Mouse (Mus musculus) hindbrain, embryonic 10.5 days (tissue): ENCODE data around the gene Zmiz1. TPM values are rescaled to one million over a fixed set of nuclear protein-coding genes. Genes with fewer than 3 reads are reported as not detected.

Source experiments
- DNase-seq: peaks from one replicate; pipeline ENCODE4 v3.0.0-alpha.2; 2017; ENCODE audit warnings: low spot score
- H3K27ac ChIP-seq: fragments of 300-500 bp; sonication (generic); 2 replicates; pipeline ENCODE4 v1.5.1; 2016; ENCODE audit warnings: mild to moderate bottlenecking, moderate library complexity
- H3K27me3 ChIP-seq: fragments of 300-500 bp; sonication (generic); 2 replicates; pipeline ENCODE4 v1.6.1; 2016; ENCODE audit warnings: mild to moderate bottlenecking; ENCODE audit not compliant: poor library complexity, insufficient read depth, severe bottlenecking
- H3K36me3 ChIP-seq: fragments of 300-500 bp; sonication (generic); 2 replicates; pipeline ENCODE4 v1.6.1; 2016; ENCODE audit warnings: mild to moderate bottlenecking, moderate library complexity
- H3K4me1 ChIP-seq: fragments of 300-500 bp; sonication (generic); replicated peaks from 2 replicates; pipeline ENCODE4 v1.6.1; 2016; ENCODE audit warnings: mild to moderate bottlenecking
- H3K4me3 ChIP-seq: fragments of 300-500 bp; sonication (generic); 2 replicates; pipeline ENCODE4 v1.5.1; 2016; ENCODE audit warnings: mild to moderate bottlenecking, moderate library complexity
- H3K9me3 ChIP-seq: fragments of 300-500 bp; sonication (generic); 2 replicates; pipeline ENCODE4 v1.6.1; 2016; ENCODE audit warnings: mild to moderate bottlenecking, moderate library complexity
- WGBS: fragments of 180-500 bp; shearing (Covaris S2); methylation state at CpG from one replicate; pipeline ENCODE4 v1.1.7; 2016; 5-methylcytosine and 5-hydroxymethylcytosine counted together
- polyA plus RNA-seq: library from polyadenylated mRNA; unstranded; fragments of >200 nt; fragmentation: Nextera tagmentation; extraction: Ambion mirVana; gene quantifications from 2 replicates; pipeline ENCODE4 v1.2.1, GENCODE M21; 2016

The Zmiz1 gene
- polyA plus RNA-seq, 1 experiment from 2014 or later, result 60.1 TPM

GRCm38 (mm10) chr14:25592522-25592921 lies 133.5 kb downstream of the Zmiz1 start:
- Histone ChIP-seq H3K27me3 (no peaks in the 10 kb centered on the region), H3K9me3 (no peaks in the 10 kb centered on the region), H3K4me1 (peaks cover 71% of the 10 kb centered on the region), H3K27ac (no peak overlapping the region), H3K4me3 (no peak overlapping the region), H3K36me3 (peaks cover 83% of the 10 kb centered on the region)
- DNase-seq, result no peak
- 67% methylated on average over 6 of the region's 6 CpGs for WGBS

DNA sequence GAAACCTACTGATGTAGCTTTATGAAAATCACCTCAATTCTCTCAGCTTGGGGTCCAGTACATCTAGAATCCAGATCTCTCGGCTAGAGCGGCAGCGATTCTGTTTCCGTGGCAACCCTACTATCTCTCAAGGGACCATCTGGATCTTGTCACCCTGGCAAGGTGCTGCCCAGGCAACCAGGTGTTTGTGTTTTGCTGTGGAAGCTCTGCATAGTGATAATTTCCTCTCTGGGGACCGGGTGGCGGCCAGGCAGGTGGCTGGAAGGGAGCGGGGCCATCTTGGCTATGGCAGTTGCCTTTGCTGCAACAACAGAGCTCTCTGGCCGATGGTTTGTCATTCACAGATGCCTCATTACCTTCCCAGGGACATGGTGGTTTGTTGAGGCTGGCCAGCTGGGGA lies 134.9 kb downstream of the Zmiz1 start:
- no peak for DNase-seq
- 80% methylated on average over 8 of the region's 8 CpGs for WGBS

GRCm38 (mm10) chr14:25594611-25595010 lies 135.6 kb downstream of the Zmiz1 start:
- peak overlapping the region; percentile 69 for H3K27ac ChIP-seq
- 54% methylated on average over 4 of the region's 4 CpGs for WGBS
- DNase-seq, result no peak
- no peaks in the 10 kb centered on the region for H3K9me3 ChIP-seq
- peaks cover 50% of the 10 kb centered on the region for H3K4me1 ChIP-seq
- no peak overlapping the region for H3K4me3 ChIP-seq
- H3K36me3 ChIP-seq, result peaks cover 96% of the 10 kb centered on the region
- H3K27me3 ChIP-seq, result no peaks in the 10 kb centered on the region

More for the DNA sequence above, 134.9 kb downstream of the Zmiz1 start:
- Histone ChIP-seq H3K36me3 (peaks cover 97% of the 10 kb centered on the region), H3K4me3 (no peak overlapping the region), H3K27ac (peak overlapping the region; percentile 69), H3K9me3 (no peaks in the 10 kb centered on the region), H3K27me3 (no peaks in the 10 kb centered on the region), H3K4me1 (peaks cover 57% of the 10 kb centered on the region)

DNA sequence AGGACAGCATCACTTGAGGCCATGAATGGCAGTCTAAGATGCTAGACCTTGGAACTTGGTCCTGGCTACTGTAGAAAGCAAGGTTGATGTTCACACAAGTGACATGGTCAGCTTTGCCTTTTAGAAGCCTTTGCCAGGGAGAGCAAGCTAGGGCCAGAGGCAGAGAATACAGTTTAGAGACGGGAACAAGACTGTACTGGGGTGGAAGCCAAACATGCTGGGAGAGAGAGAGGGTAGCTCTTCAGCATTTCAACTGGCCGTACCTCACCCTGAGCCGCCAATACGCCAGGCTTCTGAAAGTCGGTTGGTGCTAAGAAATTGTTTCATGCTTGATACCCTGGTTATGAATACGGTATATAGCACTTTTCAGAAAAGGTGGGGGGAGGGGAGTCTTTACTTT lies 140.0 kb downstream of the Zmiz1 start:
- Histone ChIP-seq H3K9me3 (no peaks in the 10 kb centered on the region), H3K27ac (no peak overlapping the region), H3K36me3 (peaks cover 77% of the 10 kb centered on the region)

DNA sequence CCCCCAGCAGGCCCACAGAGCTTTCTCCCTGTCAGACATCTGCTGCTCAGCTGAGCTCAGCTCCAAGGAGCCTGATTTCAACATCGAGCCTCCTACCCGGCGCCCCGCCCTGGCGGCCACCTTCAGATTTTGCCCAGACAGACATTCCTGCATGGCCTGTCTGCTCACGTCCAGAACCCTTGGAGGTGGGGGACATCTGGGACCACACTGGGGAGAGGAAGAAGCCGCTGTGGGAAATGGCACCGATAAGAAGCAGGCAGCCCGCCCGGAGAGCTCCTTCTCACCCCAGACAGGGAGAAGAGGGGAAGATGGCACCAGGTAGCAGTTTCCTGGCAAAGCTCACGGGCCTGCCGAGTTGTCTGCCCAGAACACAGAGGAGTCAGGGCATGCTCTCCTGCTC lies 140.9 kb downstream of the Zmiz1 start:
- peak overlapping the region; percentile 37 for H3K27ac ChIP-seq
- 82% methylated on average over 12 of the region's 12 CpGs for WGBS
- peaks cover 67% of the 10 kb centered on the region for H3K36me3 ChIP-seq

More for the DNA sequence above, 140.0 kb downstream of the Zmiz1 start:
- H3K27me3 ChIP-seq, result no peaks in the 10 kb centered on the region
- H3K4me3 ChIP-seq, result no peak overlapping the region
- DNase-seq, result no peak
- H3K4me1 ChIP-seq, result peaks cover 51% of the 10 kb centered on the region
- 92% methylated on average over 6 of the region's 6 CpGs for WGBS

GRCm38 (mm10) chr14:25600358-25600757 lies 141.4 kb downstream of the Zmiz1 start:
- no peak for DNase-seq
- Histone ChIP-seq H3K27me3 (no peaks in the 10 kb centered on the region), H3K9me3 (no peaks in the 10 kb centered on the region), H3K4me1 (peaks cover 54% of the 10 kb centered on the region), H3K4me3 (no peak overlapping the region), H3K36me3 (peaks cover 63% of the 10 kb centered on the region), H3K27ac (no peak overlapping the region)
- 90% methylated on average over 7 of the region's 7 CpGs for WGBS

More for the DNA sequence above, 140.9 kb downstream of the Zmiz1 start:
- Histone ChIP-seq H3K4me1 (peaks cover 51% of the 10 kb centered on the region), H3K4me3 (no peak overlapping the region), H3K27me3 (no peaks in the 10 kb centered on the region), H3K9me3 (no peaks in the 10 kb centered on the region)
- DNase-seq, result no peak

DNA sequence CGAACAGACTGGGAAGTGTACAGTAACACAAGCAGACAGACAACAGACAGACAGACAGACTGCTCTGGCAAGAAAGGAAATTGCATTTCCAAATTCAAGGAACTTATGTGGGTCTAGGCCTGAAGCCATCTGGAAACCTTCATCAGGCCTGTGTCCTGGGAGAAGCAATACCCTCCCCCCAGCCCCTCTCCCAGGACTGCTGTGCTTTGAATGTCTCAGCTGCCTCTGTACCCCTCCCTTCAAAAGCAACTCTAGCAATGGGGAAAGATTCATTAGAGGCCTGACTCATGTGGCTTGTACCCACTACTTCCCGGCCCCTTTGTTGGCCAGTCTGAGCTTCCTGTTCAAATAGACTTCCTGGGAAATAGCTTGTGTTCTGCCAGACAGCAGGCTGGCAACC lies 142.0 kb downstream of the Zmiz1 start:
- peaks cover 60% of the 10 kb centered on the region for H3K4me1 ChIP-seq
- peaks cover 57% of the 10 kb centered on the region for H3K36me3 ChIP-seq
- H3K4me3 ChIP-seq, result no peak overlapping the region
- DNase-seq, result no peak
- no peaks in the 10 kb centered on the region for H3K9me3 ChIP-seq
- WGBS, result 77% methylated on average over 2 of the region's 2 CpGs
- H3K27ac ChIP-seq, result peak overlapping the region; percentile 19
- no peaks in the 10 kb centered on the region for H3K27me3 ChIP-seq

DNA sequence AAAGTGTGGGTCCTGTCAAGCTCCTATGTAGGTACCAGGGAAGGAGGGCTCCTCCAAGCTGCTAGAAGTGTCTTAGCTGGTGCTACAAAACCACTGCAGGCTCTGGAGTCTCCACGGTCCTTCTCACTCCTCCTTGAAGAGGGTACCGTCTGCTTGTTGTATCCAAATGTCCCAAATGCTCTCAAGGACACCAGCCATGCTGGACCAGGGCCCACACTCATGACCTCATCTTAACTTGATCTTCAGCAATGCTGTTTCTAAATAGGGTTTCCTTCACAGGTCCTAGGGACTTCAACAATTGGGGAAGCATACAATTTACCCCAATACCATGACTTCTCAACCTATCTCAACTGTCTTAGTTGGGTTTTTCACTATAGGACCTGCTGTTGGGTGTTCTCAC lies 143.0 kb downstream of the Zmiz1 start:
- no peaks in the 10 kb centered on the region for H3K9me3 ChIP-seq
- H3K36me3 ChIP-seq, result peaks cover 47% of the 10 kb centered on the region
- peaks cover 71% of the 10 kb centered on the region for H3K4me1 ChIP-seq
- no peak for DNase-seq
- H3K27me3 ChIP-seq, result no peaks in the 10 kb centered on the region
- WGBS, result 97% methylated on average over 2 of the region's 2 CpGs
- H3K27ac ChIP-seq, result peak overlapping the region; percentile 84; the same call in 1 of the 2 replicates
- H3K4me3 ChIP-seq, result no peak overlapping the region

DNA sequence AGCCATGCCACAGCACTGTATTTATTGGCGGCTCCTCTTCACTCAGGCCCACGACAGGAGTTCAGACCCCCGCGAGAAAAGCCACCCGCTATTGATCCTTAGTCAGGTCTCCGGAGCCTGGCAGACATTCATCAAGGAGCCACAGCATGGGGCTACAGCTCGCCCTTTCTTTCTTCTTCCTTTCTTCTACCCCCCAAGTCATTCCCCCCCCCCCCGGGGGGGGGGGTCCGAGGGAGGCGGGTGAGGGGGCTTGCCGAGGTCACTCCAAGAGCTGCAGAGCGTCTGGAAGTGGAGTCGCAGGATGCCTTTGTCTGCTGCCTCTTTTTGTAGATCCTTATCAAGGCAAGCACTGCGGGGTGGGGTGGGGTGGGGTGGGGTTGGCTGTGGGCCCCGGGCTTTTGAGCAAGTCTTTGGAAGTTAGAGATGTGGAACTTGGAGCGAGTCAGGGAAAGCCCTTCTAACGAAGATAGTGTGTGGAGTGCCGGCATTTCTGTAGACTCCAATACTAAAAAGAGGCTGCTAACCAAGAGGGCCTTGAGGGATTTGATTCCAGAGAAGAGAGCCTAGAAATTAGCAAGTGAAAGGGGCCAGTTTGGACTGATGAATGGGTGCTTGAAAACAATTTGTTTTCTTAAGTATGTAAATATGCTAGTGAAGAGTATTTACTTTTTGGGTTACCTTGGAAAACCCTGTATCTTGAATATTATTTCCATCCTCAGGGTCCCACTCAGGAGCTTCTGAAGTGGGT lies 145.6 kb downstream of the Zmiz1 start:
- Histone ChIP-seq H3K36me3 (peaks cover 23% of the 10 kb centered on the region), H3K27ac (peak overlapping the region; percentile 84), H3K4me1 (peaks cover 93% of the 10 kb centered on the region), H3K4me3 (peak overlapping the region; percentile 30; the same call in 1 of the 2 replicates), H3K27me3 (no peaks in the 10 kb centered on the region), H3K9me3 (no peaks in the 10 kb centered on the region)
- peak; percentile 56 for DNase-seq
- 4% methylated on average over 18 of the region's 18 CpGs for WGBS

DNA sequence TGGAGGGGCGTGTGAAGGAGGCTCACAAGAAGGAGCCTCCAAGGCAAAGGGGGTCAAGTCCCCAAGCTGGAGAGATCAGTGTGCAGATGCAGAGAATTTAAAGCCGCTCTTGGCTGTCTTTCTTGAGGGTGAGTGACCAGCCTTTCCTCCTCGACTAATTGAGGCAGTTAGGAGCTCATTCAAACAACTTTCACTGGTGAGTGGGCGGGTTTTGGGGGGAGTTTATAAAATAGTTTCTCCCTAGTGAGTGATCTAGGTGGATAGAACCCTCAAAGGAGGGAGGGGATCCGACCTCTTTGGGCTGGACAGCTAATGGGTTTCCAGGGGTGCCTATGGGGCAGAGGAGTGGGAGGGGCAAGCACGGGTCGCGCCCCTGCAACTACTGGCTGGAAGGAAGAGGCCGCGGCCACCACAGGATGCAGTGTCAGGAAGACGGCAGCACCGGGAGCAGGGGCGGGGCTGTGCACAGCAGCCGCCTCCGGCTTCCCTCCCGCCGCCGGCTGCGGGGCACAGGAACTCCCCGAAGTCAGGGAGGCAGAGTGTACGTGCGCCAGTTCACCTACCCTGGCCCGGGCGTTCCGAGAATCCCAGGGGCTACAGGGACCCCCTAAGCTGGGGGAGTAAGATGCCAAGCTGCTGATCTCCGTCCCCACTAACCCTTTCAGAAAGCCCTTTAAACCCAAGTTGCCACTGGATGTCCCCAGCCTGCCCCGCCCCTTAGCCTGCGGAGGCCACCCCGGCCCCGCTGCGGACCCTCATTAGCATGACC lies 147.6 kb downstream of the Zmiz1 start:
- under 1% methylated on average over 31 of the region's 31 CpGs for WGBS
- Histone ChIP-seq H3K4me3 (peak overlapping the region; percentile 83), H3K27ac (peak overlapping the region; percentile 99), H3K9me3 (no peaks in the 10 kb centered on the region), H3K4me1 (peaks cover 96% of the 10 kb centered on the region), H3K36me3 (peaks cover 19% of the 10 kb centered on the region), H3K27me3 (no peaks in the 10 kb centered on the region)
- peak; percentile 82 for DNase-seq

DNA sequence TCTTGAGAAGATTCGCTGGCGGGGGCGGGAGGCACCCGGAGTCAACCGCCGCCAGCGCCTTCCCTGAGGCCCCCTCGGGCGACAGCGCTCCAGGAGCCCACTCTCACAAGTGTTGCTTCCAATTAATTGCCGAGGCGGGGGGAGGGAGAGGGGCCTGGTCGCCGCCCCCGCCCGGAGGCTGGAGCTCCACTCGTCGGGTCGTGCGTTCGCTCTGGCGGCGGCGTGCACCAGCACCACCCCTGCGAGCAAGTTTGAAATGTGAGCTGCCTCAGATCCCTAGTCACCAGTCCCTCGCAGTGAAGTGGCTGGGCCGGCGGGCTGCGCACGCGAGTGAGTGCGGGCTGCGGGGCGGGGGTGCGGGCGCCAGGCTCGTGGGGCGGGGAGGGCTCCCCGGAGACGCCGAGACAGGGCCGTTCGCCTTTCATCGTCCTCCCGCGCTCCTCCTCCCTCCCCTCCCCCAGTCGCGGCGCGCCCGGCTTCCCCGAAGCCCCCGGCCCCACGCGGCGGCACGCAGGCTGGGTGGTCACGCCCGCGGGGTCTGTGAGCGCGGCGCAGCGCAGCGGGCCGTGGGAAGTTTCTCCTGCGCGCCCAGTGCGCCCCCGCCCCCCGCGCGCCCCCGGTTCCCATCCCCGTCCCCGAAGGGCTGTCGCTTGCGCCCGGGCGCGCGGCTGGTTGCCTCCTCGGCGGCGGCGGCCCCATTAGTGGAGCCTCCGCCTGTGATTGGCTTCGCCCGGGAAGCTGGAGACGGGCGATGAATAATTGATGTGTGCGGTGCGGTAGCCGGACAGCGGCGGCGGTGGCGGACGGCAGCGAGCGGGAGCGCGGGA lies 148.4 kb downstream of the Zmiz1 start:
- H3K4me3 ChIP-seq, result peak overlapping the region; percentile 83

DNA sequence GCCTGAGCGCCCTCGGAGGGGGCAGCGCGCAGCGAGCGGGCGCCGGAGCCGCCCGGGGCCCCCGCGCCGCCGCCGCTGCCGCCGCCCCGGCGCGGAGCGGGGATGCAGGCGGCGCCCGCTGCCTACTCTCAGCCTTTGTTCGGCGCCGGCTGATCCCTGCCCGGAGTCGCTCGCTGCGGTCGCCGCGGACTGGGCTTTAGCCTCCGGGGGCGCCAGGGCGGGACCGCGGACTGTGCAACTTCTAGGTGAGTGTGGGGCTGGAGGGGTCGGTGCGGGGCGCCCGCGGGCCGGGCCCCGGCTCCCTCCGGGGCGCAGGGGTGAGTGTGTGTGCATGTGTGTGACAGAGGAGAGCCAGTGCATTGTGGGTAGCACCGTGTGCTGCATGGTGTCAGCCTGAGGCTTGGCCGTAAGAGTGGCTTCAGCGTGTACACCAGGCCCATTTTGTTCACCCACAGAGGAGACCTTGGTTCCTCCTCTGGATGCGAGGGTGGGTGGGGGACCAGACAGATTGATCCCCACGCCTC lies 149.0 kb downstream of the Zmiz1 start:
- H3K36me3 ChIP-seq, result peaks cover 24% of the 10 kb centered on the region
- WGBS, result under 1% methylated on average over 53 of the region's 53 CpGs
- peaks cover 94% of the 10 kb centered on the region for H3K4me1 ChIP-seq
- H3K27ac ChIP-seq, result peak overlapping the region; percentile 99
- peak; percentile 71 for DNase-seq
- H3K9me3 ChIP-seq, result no peaks in the 10 kb centered on the region
- no peaks in the 10 kb centered on the region for H3K27me3 ChIP-seq
- peak overlapping the region; percentile 83 for H3K4me3 ChIP-seq

More for the DNA sequence above, 148.4 kb downstream of the Zmiz1 start:
- Histone ChIP-seq H3K9me3 (no peaks in the 10 kb centered on the region), H3K4me1 (peaks cover 96% of the 10 kb centered on the region), H3K27ac (peak overlapping the region; percentile 99), H3K27me3 (no peaks in the 10 kb centered on the region), H3K36me3 (peaks cover 21% of the 10 kb centered on the region)
- peak; percentile 85 for DNase-seq
- WGBS, result under 1% methylated on average over 100 of the region's 103 CpGs
